Mouse (Mus musculus): ENCODE data around the gene Uckl1. TPM values are rescaled to one million over a fixed set of nuclear protein-coding genes. Genes with fewer than 3 reads are reported as not detected.

Gene Uckl1
- polyA plus RNA-seq, 1 experiment from 2014 or later = 76.0 TPM

GRCm38 (mm10) chr2:181520936-181521227 lies 63.8 kb downstream of the Uckl1 start:
- peaks cover 32% of the 10 kb centered on the region for H3K4me1 ChIP-seq (ENCODE audit: control insufficient read depth, insufficient read depth, low read length)
- peaks cover 16% of the 10 kb centered on the region for H3K36me3 ChIP-seq (ENCODE audit: control insufficient read depth, insufficient read depth, low read length)
- no peak for ATAC-seq
- H3K27ac ChIP-seq (ENCODE audit: low read length) = peak overlapping the region; percentile 95
- no peaks in the 10 kb centered on the region for H3K9me3 ChIP-seq (replicated peaks; ENCODE audit: control insufficient read depth, low read length, poor library complexity, severe bottlenecking)
- peak overlapping the region; percentile 85 for H3K9ac ChIP-seq (ENCODE audit: low read depth, low read length)
- under 1% methylated on average over 17 of the region's 17 CpGs for WGBS
- peak overlapping the region; percentile 81 for H3K4me3 ChIP-seq (ENCODE audit: low read depth, low read length)
- H3K4me2 ChIP-seq (ENCODE audit: low read length) = peak overlapping the region; percentile 73
- H3K27me3 ChIP-seq (ENCODE audit: control insufficient read depth, insufficient read depth, low read depth, low read length) = no peaks in the 10 kb centered on the region

GRCm38 (mm10) chr2:181520118-181520935 lies 64.4 kb downstream of the Uckl1 start, which contains the start of gene Dnajc5:
Dnajc5 (plus strand) TSS chr2:181520485.
- Histone ChIP-seq H3K4me2 (ENCODE audit: low read length) (peak within 1 kb of the TSS; percentile 73), H3K4me1 (ENCODE audit: control insufficient read depth, insufficient read depth, low read length) (peaks cover 32% of the 10 kb centered on the region), H3K9ac (ENCODE audit: low read depth, low read length) (peak within 1 kb of the TSS; percentile 85), H3K9me3 (replicated peaks; ENCODE audit: control insufficient read depth, low read length, poor library complexity, severe bottlenecking) (no peaks in the 10 kb centered on the region), H3K4me3 (ENCODE audit: low read depth, low read length) (peak within 1 kb of the TSS; percentile 81), H3K36me3 (ENCODE audit: control insufficient read depth, insufficient read depth, low read length) (peaks cover 16% of the 10 kb centered on the region), H3K27ac (ENCODE audit: low read length) (peak within 1 kb of the TSS; percentile 95), H3K27me3 (ENCODE audit: control insufficient read depth, insufficient read depth, low read depth, low read length) (no peaks in the 10 kb centered on the region)
- peak; percentile 98 for ATAC-seq
- WGBS = under 1% methylated on average over 74 of the region's 74 CpGs

- H3K36me3 ChIP-seq (ENCODE audit: control insufficient read depth, insufficient read depth, low read length) = peaks cover 16% of the 10 kb centered on the region
- H3K9me3 ChIP-seq (replicated peaks; ENCODE audit: control insufficient read depth, low read length, poor library complexity, severe bottlenecking) = no peaks in the 10 kb centered on the region
- no peaks in the 10 kb centered on the region for H3K27me3 ChIP-seq (ENCODE audit: control insufficient read depth, insufficient read depth, low read depth, low read length)
- H3K4me1 ChIP-seq (ENCODE audit: control insufficient read depth, insufficient read depth, low read length) = peaks cover 32% of the 10 kb centered on the region
- peak overlapping the region; percentile 81 for H3K4me3 ChIP-seq (ENCODE audit: low read depth, low read length)
- peak overlapping the region; percentile 70 for H3K4me2 ChIP-seq (ENCODE audit: low read length)
- no peak for ATAC-seq
- WGBS = 85% methylated on average over 3 of the region's 3 CpGs
- peak overlapping the region; percentile 95 for H3K27ac ChIP-seq (ENCODE audit: low read length)
- peak overlapping the region; percentile 85 for H3K9ac ChIP-seq (ENCODE audit: low read depth, low read length)
Measured at GRCm38 (mm10) chr2:181519201-181519600, 65.5 kb downstream of the Uckl1 start.

Small RNA genes within 50 kb of the gene (microRNA-seq; reads per million reads assigned to microRNA genes)
- not detected for gene Mir7006

Other genes with a start within 250 kb of the Uckl1 start
- 88.7 and 94.5 TPM in 2 replicates for gene Zgpat, start 220.0 kb downstream of the Uckl1 start, polyA plus RNA-seq (2015; fragmentation: Nextera tagmentation; extraction: Ambion mirVana)
- gene Arfrp1, start 219.5 kb downstream of the Uckl1 start, polyA plus RNA-seq (2015; fragmentation: Nextera tagmentation; extraction: Ambion mirVana) = 84.7 and 93.0 TPM in 2 replicates
- gene Lime1, start 204.8 kb downstream of the Uckl1 start, polyA plus RNA-seq (2015; fragmentation: Nextera tagmentation; extraction: Ambion mirVana) = 61.4 and 65.9 TPM in 2 replicates
- gene Zbtb46, start 125.5 kb downstream of the Uckl1 start, polyA plus RNA-seq (2015; fragmentation: Nextera tagmentation; extraction: Ambion mirVana) = 21.6 and 26.2 TPM in 2 replicates
- gene Abhd16b, start 91.7 kb downstream of the Uckl1 start, polyA plus RNA-seq (2015; fragmentation: Nextera tagmentation; extraction: Ambion mirVana) = not detected in 2 replicates
- gene Tpd52l2, start 87.8 kb downstream of the Uckl1 start, polyA plus RNA-seq (2015; fragmentation: Nextera tagmentation; extraction: Ambion mirVana) = 105 and 109 TPM in 2 replicates
- 291 and 302 TPM in 2 replicates for gene Dnajc5, start 64.4 kb downstream of the Uckl1 start, polyA plus RNA-seq (2015; fragmentation: Nextera tagmentation; extraction: Ambion mirVana)
- gene Prpf6, start 7.0 kb upstream of the Uckl1 start, polyA plus RNA-seq (2015; fragmentation: Nextera tagmentation; extraction: Ambion mirVana) = 59.7 and 64.6 TPM in 2 replicates
- gene Zfp512b, start 7.9 kb upstream of the Uckl1 start, polyA plus RNA-seq (2015; fragmentation: Nextera tagmentation; extraction: Ambion mirVana) = 70.0 and 78.0 TPM in 2 replicates
- gene Samd10, start 14.3 kb upstream of the Uckl1 start, polyA plus RNA-seq (2015; fragmentation: Nextera tagmentation; extraction: Ambion mirVana) = 213 and 216 TPM in 2 replicates
- gene Gm29797, start 72.1 kb upstream of the Uckl1 start, polyA plus RNA-seq (2015; fragmentation: Nextera tagmentation; extraction: Ambion mirVana) = 0.25 and 0.39 TPM in 2 replicates
- gene Sox18, start 86.7 kb upstream of the Uckl1 start, polyA plus RNA-seq (2015; fragmentation: Nextera tagmentation; extraction: Ambion mirVana) = 14.6 and 15.7 TPM in 2 replicates
- 58.2 and 59.2 TPM in 2 replicates for gene Tcea2, start 95.4 kb upstream of the Uckl1 start, polyA plus RNA-seq (2015; fragmentation: Nextera tagmentation; extraction: Ambion mirVana)
- gene Rgs19, start 109.1 kb upstream of the Uckl1 start, polyA plus RNA-seq (2015; fragmentation: Nextera tagmentation; extraction: Ambion mirVana) = 60.8 and 65.1 TPM in 2 replicates
- gene Lkaaear1, start 113.5 kb upstream of the Uckl1 start, polyA plus RNA-seq (2015; fragmentation: Nextera tagmentation; extraction: Ambion mirVana) = not detected in 2 replicates
- 103 and 111 TPM in 2 replicates for gene Oprl1, start 130.1 kb upstream of the Uckl1 start, polyA plus RNA-seq (2015; fragmentation: Nextera tagmentation; extraction: Ambion mirVana)
- gene Myt1, start 178.4 kb upstream of the Uckl1 start, polyA plus RNA-seq (2015; fragmentation: Nextera tagmentation; extraction: Ambion mirVana) = 15.6 and 19.2 TPM in 2 replicates

Data from midbrain, embryonic 16.5 days (tissue).